9 mouse cellular contexts compared by ENCODE assay signal in the genomic region with DNA sequence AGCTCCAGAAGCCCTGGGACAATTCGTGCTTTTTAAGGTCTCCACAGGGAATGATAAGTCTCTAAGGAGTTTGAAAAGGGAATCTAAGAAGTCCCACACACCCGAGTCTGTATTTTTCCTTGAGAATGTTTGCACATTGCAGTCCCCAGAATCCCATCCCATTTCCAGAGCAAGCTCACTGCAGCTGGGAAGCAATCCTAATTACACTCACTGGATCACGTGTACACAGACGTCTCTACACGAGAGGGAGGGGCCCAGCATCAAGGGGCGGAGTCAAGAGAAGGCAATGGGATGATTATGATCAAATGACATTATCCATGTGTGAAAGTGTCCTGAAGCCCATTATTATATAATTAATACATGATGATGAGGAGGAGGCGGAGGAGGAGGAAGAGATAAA.
A peak's percentile ranks its signal among the peaks of the same experiment; 100 is the strongest.
DNase-seq lines count a peak whose midpoint lies in the region; ATAC-seq and TF ChIP-seq lines count a peak whose summit lies in the region.
"Had no signal": no experiment of that assay in that cellular context is flagged by ENCODE, and none has a peak within 500 bp of the region (broad histone marks: within the 10 kb centered on the region; RNA-seq: fewer than 3 reads in every experiment).

No protein-coding gene starts in this region.

- H3K9me3 ChIP-seq in neural tube, embryonic 12.5 days, result no peaks in the 10 kb centered on the region
- no peaks in the 10 kb centered on the region for H3K9me3 ChIP-seq in kidney, postnatal 0 days (replicated peaks; ENCODE audit: low read length)
- H3K9me3 ChIP-seq: liver, embryonic 15.5 days had no signal

- peak; percentile 17 for DNase-seq in cerebellum, adult 9-11 months
- no peak for DNase-seq in neural tube, embryonic 10.5 days (ENCODE audit: extremely low spot score, low spot score)
- DNase-seq in kidney, postnatal 0 days (ENCODE audit: low spot score), result peak; percentile 51
- peak; percentile 70 for DNase-seq in testis, postnatal 10 days (ENCODE audit: low spot score)
- DNase-seq in urinary bladder, postnatal 10 days (ENCODE audit: low spot score), result no peak
- no peak for DNase-seq in thymus, postnatal 14 days

- H3K4me2 ChIP-seq in neural tube, embryonic 12.5 days (replicated peaks), result peak overlapping the region; percentile 85; the same call in 1 of the 2 replicates
- H3K4me2 ChIP-seq in kidney, postnatal 0 days (ENCODE audit: low read length), result no peak overlapping the region
- H3K4me2 ChIP-seq: liver, embryonic 15.5 days had no signal

- no peak overlapping the region for H3K4me3 ChIP-seq in neural tube, embryonic 12.5 days
- no peak overlapping the region for H3K4me3 ChIP-seq in kidney, postnatal 0 days (replicated peaks; ENCODE audit: low read depth, low read length)
- H3K4me3 ChIP-seq: liver, embryonic 15.5 days had no signal

- H3K4me1 ChIP-seq in neural tube, embryonic 12.5 days, result peaks cover 27% of the 10 kb centered on the region
- H3K4me1 ChIP-seq in kidney, postnatal 0 days (replicated peaks; ENCODE audit: insufficient read depth, low read length), result peaks cover 6% of the 10 kb centered on the region; the same call in 1 of the 2 replicates

- WGBS in neural tube, embryonic 12.5 days, result 33% methylated on average over 7 of the region's 7 CpGs
- WGBS in kidney, postnatal 0 days, result 30% methylated on average over 7 of the region's 7 CpGs

- H3K36me3 ChIP-seq in neural tube, embryonic 12.5 days, result no peaks in the 10 kb centered on the region
- no peaks in the 10 kb centered on the region for H3K36me3 ChIP-seq in kidney, postnatal 0 days (ENCODE audit: insufficient read depth, low read length)
- H3K36me3 ChIP-seq: liver, embryonic 15.5 days had no signal

- no peak overlapping the region for H3K27ac ChIP-seq in neural tube, embryonic 12.5 days
- H3K27ac ChIP-seq in kidney, postnatal 0 days, result no peak overlapping the region
- H3K27ac ChIP-seq: liver, embryonic 15.5 days had no signal

- H3K9ac ChIP-seq in neural tube, embryonic 12.5 days, result no peak overlapping the region
- no peak overlapping the region for H3K9ac ChIP-seq in kidney, postnatal 0 days (ENCODE audit: low read depth, low read length)
- H3K9ac ChIP-seq: liver, embryonic 15.5 days had no signal

- H3K27me3 ChIP-seq in neural tube, embryonic 12.5 days (replicated peaks), result no peaks in the 10 kb centered on the region
- H3K27me3 ChIP-seq in kidney, postnatal 0 days (ENCODE audit: insufficient read depth, low read length), result peaks cover 5% of the 10 kb centered on the region; the same call in 1 of the 2 replicates

- no peak for TF ChIP-seq CTCF in kidney, postnatal 0 days (IDR thresholded peaks at IDR 0.05; ENCODE audit: low read depth)

- ATAC-seq in cerebellum, adult (ENCODE audit: insufficient number of reproducible peaks, low FRiP score, low TSS enrichment), result no peak
- ATAC-seq in neural tube, embryonic 12.5 days (ENCODE audit: low FRiP score, low read depth), result no peak
- ATAC-seq in kidney, postnatal 0 days (replicated peaks; ENCODE audit: low FRiP score, low read depth), result no peak

Comparison
In these comparisons a context has a peak if more than half of its experiments do, and no peak if none do; other contexts are left out.
1. DNase-seq: peak in cerebellum, adult 9-11 months (single experiment), kidney, postnatal 0 days (single experiment) and testis, postnatal 10 days (single experiment); none in neural tube, embryonic 10.5 days (single experiment), urinary bladder, postnatal 10 days (single experiment) and thymus, postnatal 14 days (single experiment).